Mouse (Mus musculus) midbrain, embryonic 15.5 days (tissue): Measurements from ENCODE around the gene Apoa5. TPM values are rescaled to one million over a fixed set of nuclear protein-coding genes. Genes with fewer than 3 reads are reported as not detected.
A peak's percentile ranks its signal among the peaks of the same experiment; 100 is the strongest.

Experiments
- ATAC-seq: fragments of 200-750 bp; cut with Nextera tagmentation; replicated peaks from 2 replicates; pipeline ENCODE4 v1.8.0; 2017; ENCODE audit warnings: moderate TSS enrichment
- H3K27ac ChIP-seq: fragments of 300-500 bp; sonication (generic); 2 replicates; pipeline ENCODE4 v1.5.1; 2015; ENCODE audit warnings: mild to moderate bottlenecking, inconsistent platforms
- H3K27me3 ChIP-seq: fragments of 300-500 bp; sonication (generic); replicated peaks from 2 replicates; pipeline ENCODE4 v1.6.1; 2015; ENCODE audit warnings: inconsistent platforms
- H3K36me3 ChIP-seq: fragments of 300-500 bp; sonication (generic); replicated peaks from 2 replicates; pipeline ENCODE4 v1.6.1; 2015; ENCODE audit warnings: inconsistent platforms
- H3K4me1 ChIP-seq: fragments of 300-500 bp; sonication (generic); 2 replicates; pipeline ENCODE4 v1.6.1; 2015; ENCODE audit warnings: inconsistent platforms
- H3K4me2 ChIP-seq: fragments of 300-500 bp; sonication (generic); 2 replicates; pipeline ENCODE4 v1.6.1; 2015; ENCODE audit warnings: inconsistent platforms, mild to moderate bottlenecking, moderate library complexity
- H3K4me3 ChIP-seq: fragments of 300-500 bp; sonication (generic); 2 replicates; pipeline ENCODE4 v1.5.1; 2015; ENCODE audit warnings: mild to moderate bottlenecking, inconsistent platforms
- H3K9ac ChIP-seq: fragments of 300-500 bp; sonication (generic); 2 replicates; pipeline ENCODE4 v1.6.1; 2015; ENCODE audit warnings: mild to moderate bottlenecking, inconsistent platforms
- H3K9me3 ChIP-seq: fragments of 300-500 bp; sonication (generic); 2 replicates; pipeline ENCODE4 v1.6.1; 2016; ENCODE audit warnings: inconsistent platforms
- WGBS: fragments of 180-500 bp; shearing (Covaris S2); methylation state at CpG from one replicate; pipeline ENCODE4 v1.1.7; 2015; ENCODE audit warnings: mixed read lengths; 5-methylcytosine and 5-hydroxymethylcytosine counted together
- polyA plus RNA-seq: library from polyadenylated mRNA; unstranded; fragments of >200 nt; fragmentation: Nextera tagmentation; extraction: Ambion mirVana; gene quantifications from 2 replicates; pipeline ENCODE4 v1.2.1, GENCODE M21; 2015

Apoa5 gene
- not detected in 2 replicates for polyA plus RNA-seq

- ATAC-seq, result no peak
- H3K9ac ChIP-seq, result no peak within 1 kb of the TSS
- H3K27me3 ChIP-seq, result peaks cover 21% of the 10 kb centered on the region
- H3K4me2 ChIP-seq, result no peak within 1 kb of the TSS
- H3K36me3 ChIP-seq, result no peaks in the 10 kb centered on the region
- H3K27ac ChIP-seq, result no peak within 1 kb of the TSS
- H3K4me3 ChIP-seq, result no peak within 1 kb of the TSS
- no peaks in the 10 kb centered on the region for H3K9me3 ChIP-seq
- H3K4me1 ChIP-seq, result 0 out of 2 replicates have a peak, but pooled peaks cover 3% of the 10 kb centered on the region
- 58% methylated on average over 7 of the region's 7 CpGs for WGBS
These were observed at the start of gene Apoa5 for GRCm38 (mm10) chr9:46268343-46268873. Gene Apoa5, plus strand, starts transcription at chr9:46268633.

- Histone ChIP-seq H3K9me3 (no peaks in the 10 kb centered on the region), H3K4me2 (no peak overlapping the region), H3K4me3 (no peak overlapping the region), H3K36me3 (peaks cover 21% of the 10 kb centered on the region; the same call in 1 of the 2 replicates), H3K27ac (no peak overlapping the region), H3K4me1 (no peaks in the 10 kb centered on the region), H3K9ac (no peak overlapping the region), H3K27me3 (no peaks in the 10 kb centered on the region)
- ATAC-seq, result no peak
- WGBS, result 88% methylated on average over 6 of the region's 6 CpGs
These were observed 45.3 kb upstream of the Apoa5 start for GRCm38 (mm10) chr9:46223090-46223489.

- Histone ChIP-seq H3K4me2 (no peak overlapping the region), H3K27me3 (no peaks in the 10 kb centered on the region), H3K36me3 (peaks cover 21% of the 10 kb centered on the region; the same call in 1 of the 2 replicates), H3K9me3 (no peaks in the 10 kb centered on the region), H3K4me1 (no peaks in the 10 kb centered on the region), H3K27ac (no peak overlapping the region), H3K9ac (no peak overlapping the region), H3K4me3 (no peak overlapping the region)
- 93% methylated on average over 3 of the region's 3 CpGs for WGBS
- ATAC-seq, result no peak
These were observed 44.3 kb upstream of the Apoa5 start for GRCm38 (mm10) chr9:46224101-46224500.

- no peak overlapping the region for H3K4me3 ChIP-seq
- H3K9me3 ChIP-seq, result no peaks in the 10 kb centered on the region
- ATAC-seq, result no peak
- H3K27me3 ChIP-seq, result no peaks in the 10 kb centered on the region
- no peak overlapping the region for H3K9ac ChIP-seq
- peaks cover 21% of the 10 kb centered on the region; the same call in 1 of the 2 replicates for H3K36me3 ChIP-seq
- no peak overlapping the region for H3K27ac ChIP-seq
- WGBS, result 73% methylated on average over 5 of the region's 5 CpGs
- H3K4me2 ChIP-seq, result no peak overlapping the region
- 0 out of 2 replicates have a peak, but pooled peaks cover 3% of the 10 kb centered on the region for H3K4me1 ChIP-seq
These were observed 43.3 kb upstream of the Apoa5 start for GRCm38 (mm10) chr9:46224945-46225660.

- H3K27ac ChIP-seq, result no peak overlapping the region
- H3K4me3 ChIP-seq, result no peak overlapping the region
- H3K9ac ChIP-seq, result no peak overlapping the region
- no peak for ATAC-seq
- H3K36me3 ChIP-seq, result peaks cover 5% of the 10 kb centered on the region; the same call in 1 of the 2 replicates
- no peaks in the 10 kb centered on the region for H3K27me3 ChIP-seq
- WGBS, result 86% methylated on average over 3 of the region's 3 CpGs
- H3K4me1 ChIP-seq, result peaks cover 8% of the 10 kb centered on the region
- no peak overlapping the region for H3K4me2 ChIP-seq
- no peaks in the 10 kb centered on the region for H3K9me3 ChIP-seq
These were observed 41.3 kb upstream of the Apoa5 start for GRCm38 (mm10) chr9:46227064-46227614.

GRCm38 (mm10) chr9:46228491-46228890 lies 39.9 kb upstream of the Apoa5 start, which contains the start of gene Apoa1:
Gene Apoa1, plus strand, starts transcription at chr9:46228580.
- Histone ChIP-seq H3K4me2 (no peak within 1 kb of the TSS), H3K4me3 (no peak within 1 kb of the TSS), H3K27ac (no peak within 1 kb of the TSS), H3K9ac (no peak within 1 kb of the TSS), H3K36me3 (no peaks in the 10 kb centered on the region), H3K27me3 (no peaks in the 10 kb centered on the region), H3K9me3 (no peaks in the 10 kb centered on the region), H3K4me1 (peaks cover 8% of the 10 kb centered on the region)
- WGBS, result 71% methylated on average over 9 of the region's 9 CpGs
- ATAC-seq, result no peak

- Histone ChIP-seq H3K9me3 (no peaks in the 10 kb centered on the region), H3K4me1 (peaks cover 8% of the 10 kb centered on the region), H3K36me3 (no peaks in the 10 kb centered on the region), H3K4me2 (peak overlapping the region; percentile 62), H3K9ac (peak overlapping the region; percentile 54), H3K27me3 (no peaks in the 10 kb centered on the region), H3K4me3 (peak overlapping the region; percentile 42), H3K27ac (peak overlapping the region; percentile 63)
- WGBS, result 15% methylated on average over 37 of the region's 37 CpGs
- peak; percentile 97 for ATAC-seq
These were observed 38.6 kb upstream of the Apoa5 start for GRCm38 (mm10) chr9:46229573-46230449.

- Histone ChIP-seq H3K4me1 (peaks cover 8% of the 10 kb centered on the region), H3K36me3 (no peaks in the 10 kb centered on the region), H3K4me3 (peak overlapping the region; percentile 42), H3K4me2 (peak overlapping the region; percentile 62), H3K27me3 (no peaks in the 10 kb centered on the region), H3K9ac (peak overlapping the region; percentile 54), H3K27ac (peak overlapping the region; percentile 63), H3K9me3 (no peaks in the 10 kb centered on the region)
- peak; percentile 48 for ATAC-seq
- WGBS, result 13% methylated on average over 13 of the region's 13 CpGs
These were observed 37.9 kb upstream of the Apoa5 start for GRCm38 (mm10) chr9:46230450-46230975.

- Histone ChIP-seq H3K4me2 (no peak overlapping the region), H3K4me1 (peaks cover 5% of the 10 kb centered on the region), H3K9ac (no peak overlapping the region), H3K9me3 (no peaks in the 10 kb centered on the region), H3K27ac (no peak overlapping the region), H3K4me3 (no peak overlapping the region), H3K27me3 (no peaks in the 10 kb centered on the region), H3K36me3 (no peaks in the 10 kb centered on the region)
- ATAC-seq, result no peak
- WGBS, result 86% methylated on average over 6 of the region's 6 CpGs
These were observed 33.2 kb upstream of the Apoa5 start for GRCm38 (mm10) chr9:46235196-46235595.

- no peak within 1 kb of the TSS for H3K27ac ChIP-seq
- H3K9me3 ChIP-seq, result no peaks in the 10 kb centered on the region
- H3K27me3 ChIP-seq, result no peaks in the 10 kb centered on the region
- peaks cover 5% of the 10 kb centered on the region for H3K4me1 ChIP-seq
- H3K36me3 ChIP-seq, result no peaks in the 10 kb centered on the region
- no peak within 1 kb of the TSS for H3K9ac ChIP-seq
- no peak for ATAC-seq
- no peak within 1 kb of the TSS for H3K4me2 ChIP-seq
- no peak within 1 kb of the TSS for H3K4me3 ChIP-seq
These were observed 33.0 kb upstream of the Apoa5 start, which contains the start of gene Apoc3 for GRCm38 (mm10) chr9:46235596-46235648. Gene Apoc3, minus strand, starts transcription at chr9:46235636.

GRCm38 (mm10) chr9:46235649-46236048 lies 32.8 kb upstream of the Apoa5 start:
- WGBS, result 44% methylated on average over 4 of the region's 4 CpGs
- Histone ChIP-seq H3K4me3 (no peak overlapping the region), H3K27me3 (no peaks in the 10 kb centered on the region), H3K9ac (no peak overlapping the region), H3K4me1 (peaks cover 3% of the 10 kb centered on the region), H3K4me2 (no peak overlapping the region), H3K27ac (no peak overlapping the region), H3K36me3 (no peaks in the 10 kb centered on the region), H3K9me3 (no peaks in the 10 kb centered on the region)
- no peak for ATAC-seq

GRCm38 (mm10) chr9:46238850-46239249 lies 29.6 kb upstream of the Apoa5 start:
- no peak overlapping the region for H3K4me3 ChIP-seq
- H3K27ac ChIP-seq, result no peak overlapping the region
- no peaks in the 10 kb centered on the region for H3K9me3 ChIP-seq
- H3K9ac ChIP-seq, result no peak overlapping the region
- no peaks in the 10 kb centered on the region for H3K27me3 ChIP-seq
- H3K4me1 ChIP-seq, result no peaks in the 10 kb centered on the region
- no peak for ATAC-seq
- WGBS, result 84% methylated on average over 7 of the region's 7 CpGs
- H3K36me3 ChIP-seq, result no peaks in the 10 kb centered on the region
- no peak overlapping the region for H3K4me2 ChIP-seq
